Mouse (Mus musculus): Measurements from ENCODE around the gene Gapdh. TPM values are rescaled to one million over a fixed set of nuclear protein-coding genes. Genes with fewer than 3 reads are reported as not detected.

Gene Gapdh
- total RNA-seq, 1 experiment: 2,407 TPM

- no peak overlapping the region for H3K4me3 ChIP-seq (ENCODE audit: insufficient read depth in 1 of 2, low read depth in 1 of 2, low read length in 2 of 2, poor library complexity in 1 of 2, severe bottlenecking in 1 of 2)
- in situ Hi-C loops (cut with MboI; ENCODE audit: low sequenced_read_pairs in 2 of 2, unreplicated experiment in 2 of 2): no loop called here
- no peaks in the 10 kb centered on the region for H3K36me3 ChIP-seq (ENCODE audit: control insufficient read depth, insufficient read depth, low read length, poor library complexity, severe bottlenecking)
- 0 out of 4 replicates have a peak, but pooled peaks cover 0 to 3% of the 10 kb centered on the region in 2 experiments for H3K4me1 ChIP-seq (ENCODE audit: control insufficient read depth in 2 of 2, insufficient read depth in 2 of 2, low read length in 2 of 2, poor library complexity in 1 of 2)
- H3K27ac ChIP-seq (ENCODE audit: insufficient read depth, low read depth, low read length, poor library complexity, severe bottlenecking): no peak overlapping the region
- TF ChIP-seq HCFC1 (IDR thresholded peaks at IDR 0.05; ENCODE audit: borderline replicate concordance, insufficient read depth, low read length) (no peak), MAFK (IDR thresholded peaks at IDR 0.05; ENCODE audit: insufficient read depth, low read depth, low read length) (no peak), CHD2 (IDR thresholded peaks at IDR 0.05; ENCODE audit: low read depth, low read length) (no peak), ZC3H11A (IDR thresholded peaks at IDR 0.05; ENCODE audit: borderline replicate concordance, low read depth, low read length) (no peak), ZNF384 (IDR thresholded peaks at IDR 0.05; ENCODE audit: low read depth, low read length) (no peak)
- no peaks in the 10 kb centered on the region for H3K9me3 ChIP-seq (ENCODE audit: control insufficient read depth, insufficient read depth, low read depth, low read length)
- DNase-seq (ENCODE audit: low read depth, low spot score): no peak
- H3K9ac ChIP-seq (ENCODE audit: insufficient read depth, low read depth, low read length, poor library complexity, severe bottlenecking): no peak overlapping the region
Observed at GRCm38 (mm10) chr6:125212621-125213020, 46.4 kb upstream of the Gapdh start.

- Histone ChIP-seq H3K4me1 (ENCODE audit: control insufficient read depth in 2 of 2, insufficient read depth in 2 of 2, low read length in 2 of 2, poor library complexity in 1 of 2) (peaks cover 0 to 2% of the 10 kb centered on the region in 2 experiments; a peak in 1 of 4 replicates), H3K27ac (ENCODE audit: insufficient read depth, low read depth, low read length, poor library complexity, severe bottlenecking) (no peak overlapping the region), H3K9ac (ENCODE audit: insufficient read depth, low read depth, low read length, poor library complexity, severe bottlenecking) (no peak overlapping the region), H3K36me3 (ENCODE audit: control insufficient read depth, insufficient read depth, low read length, poor library complexity, severe bottlenecking) (no peaks in the 10 kb centered on the region), H3K9me3 (ENCODE audit: control insufficient read depth, insufficient read depth, low read depth, low read length) (no peaks in the 10 kb centered on the region), H3K4me3 (ENCODE audit: insufficient read depth in 1 of 2, low read depth in 1 of 2, low read length in 2 of 2, poor library complexity in 1 of 2, severe bottlenecking in 1 of 2) (no peak overlapping the region)
- in situ Hi-C loops (cut with MboI; ENCODE audit: low sequenced_read_pairs in 2 of 2, unreplicated experiment in 2 of 2): no loop called here
- no peak for DNase-seq (ENCODE audit: low read depth, low spot score)
- TF ChIP-seq MAFK (IDR thresholded peaks at IDR 0.05; ENCODE audit: insufficient read depth, low read depth, low read length) (no peak), CHD2 (IDR thresholded peaks at IDR 0.05; ENCODE audit: low read depth, low read length) (no peak), ZNF384 (IDR thresholded peaks at IDR 0.05; ENCODE audit: low read depth, low read length) (no peak), ZC3H11A (IDR thresholded peaks at IDR 0.05; ENCODE audit: borderline replicate concordance, low read depth, low read length) (no peak), HCFC1 (IDR thresholded peaks at IDR 0.05; ENCODE audit: borderline replicate concordance, insufficient read depth, low read length) (no peak)
Observed at GRCm38 (mm10) chr6:125210436-125210835, 44.2 kb upstream of the Gapdh start.

GRCm38 (mm10) chr6:125197166-125197565 is 30.9 kb upstream of the Gapdh start:
- in situ Hi-C loops (cut with MboI; ENCODE audit: low sequenced_read_pairs in 2 of 2, unreplicated experiment in 2 of 2): no loop called here
- H3K27ac ChIP-seq (ENCODE audit: insufficient read depth, low read depth, low read length, poor library complexity, severe bottlenecking): peak overlapping the region; percentile 98; the same call in 1 of the 2 replicates
- no peak overlapping the region for H3K9ac ChIP-seq (ENCODE audit: insufficient read depth, low read depth, low read length, poor library complexity, severe bottlenecking)
- H3K4me1 ChIP-seq (ENCODE audit: control insufficient read depth in 2 of 2, insufficient read depth in 2 of 2, low read length in 2 of 2, poor library complexity in 1 of 2): peaks cover 6 to 12% of the 10 kb centered on the region in 2 experiments
- H3K36me3 ChIP-seq (ENCODE audit: control insufficient read depth, insufficient read depth, low read length, poor library complexity, severe bottlenecking): peaks cover 2% of the 10 kb centered on the region
- TF ChIP-seq CHD2 (IDR thresholded peaks at IDR 0.05; ENCODE audit: low read depth, low read length) (no peak), ZNF384 (IDR thresholded peaks at IDR 0.05; ENCODE audit: low read depth, low read length) (no peak), HCFC1 (IDR thresholded peaks at IDR 0.05; ENCODE audit: borderline replicate concordance, insufficient read depth, low read length) (no peak), ZC3H11A (IDR thresholded peaks at IDR 0.05; ENCODE audit: borderline replicate concordance, low read depth, low read length) (no peak)
- H3K9me3 ChIP-seq (ENCODE audit: control insufficient read depth, insufficient read depth, low read depth, low read length): no peaks in the 10 kb centered on the region
- no peak overlapping the region for H3K4me3 ChIP-seq (ENCODE audit: insufficient read depth in 1 of 2, low read depth in 1 of 2, low read length in 2 of 2, poor library complexity in 1 of 2, severe bottlenecking in 1 of 2)
- DNase-seq (ENCODE audit: low read depth, low spot score): no peak

GRCm38 (mm10) chr6:125196301-125196700 is 30.0 kb upstream of the Gapdh start:
- Histone ChIP-seq H3K27ac (ENCODE audit: insufficient read depth, low read depth, low read length, poor library complexity, severe bottlenecking) (peak overlapping the region; percentile 98; the same call in 1 of the 2 replicates), H3K9me3 (ENCODE audit: control insufficient read depth, insufficient read depth, low read depth, low read length) (no peaks in the 10 kb centered on the region), H3K36me3 (ENCODE audit: control insufficient read depth, insufficient read depth, low read length, poor library complexity, severe bottlenecking) (peaks cover 2% of the 10 kb centered on the region), H3K4me3 (ENCODE audit: insufficient read depth in 1 of 2, low read depth in 1 of 2, low read length in 2 of 2, poor library complexity in 1 of 2, severe bottlenecking in 1 of 2) (no peak overlapping the region), H3K4me1 (ENCODE audit: control insufficient read depth in 2 of 2, insufficient read depth in 2 of 2, low read length in 2 of 2, poor library complexity in 1 of 2) (peaks cover 6 to 12% of the 10 kb centered on the region in 2 experiments), H3K9ac (ENCODE audit: insufficient read depth, low read depth, low read length, poor library complexity, severe bottlenecking) (no peak overlapping the region)
- in situ Hi-C loops (cut with MboI; ENCODE audit: low sequenced_read_pairs in 2 of 2, unreplicated experiment in 2 of 2): no loop called here
- no peak for DNase-seq (ENCODE audit: low read depth, low spot score)
- TF ChIP-seq ZC3H11A (IDR thresholded peaks at IDR 0.05; ENCODE audit: borderline replicate concordance, low read depth, low read length): no peak
- TF ChIP-seq ZNF384 (IDR thresholded peaks at IDR 0.05; ENCODE audit: low read depth, low read length): peak; percentile 45; the same call in 1 of the 2 replicates
- no peak for TF ChIP-seq HCFC1 (IDR thresholded peaks at IDR 0.05; ENCODE audit: borderline replicate concordance, insufficient read depth, low read length)
